Mouse (Mus musculus): Measurements from ENCODE around the gene Nub1. TPM values are rescaled to one million over a fixed set of nuclear protein-coding genes. Genes with fewer than 3 reads are reported as not detected.

Nub1 gene
- polyA plus RNA-seq, 1 experiment: not detected

GRCm38 (mm10) chr5:24733134-24733533 is 47.8 kb downstream of the Nub1 start:
- H3K27ac ChIP-seq (ENCODE audit: insufficient read depth, low read depth, low read length): no peak overlapping the region
- TF ChIP-seq POLR2A (IDR thresholded peaks at IDR 0.05; ENCODE audit: insufficient read depth, low read depth, low read length): no peak
- no peak for TF ChIP-seq CTCF (IDR thresholded peaks at IDR 0.05; ENCODE audit: insufficient read depth, low read depth, low read length)
- H3K4me1 ChIP-seq (ENCODE audit: control insufficient read depth, insufficient read depth, low read length): peaks cover 15% of the 10 kb centered on the region
- 41% methylated on average over 8 of the region's 8 CpGs for WGBS
- H3K4me3 ChIP-seq (ENCODE audit: insufficient read depth, low read depth, low read length): no peak overlapping the region

GRCm38 (mm10) chr5:24733771-24734426 is 48.6 kb downstream of the Nub1 start:
- H3K4me3 ChIP-seq (ENCODE audit: insufficient read depth, low read depth, low read length): no peak overlapping the region
- no peak overlapping the region for H3K27ac ChIP-seq (ENCODE audit: insufficient read depth, low read depth, low read length)
- TF ChIP-seq CTCF (IDR thresholded peaks at IDR 0.05; ENCODE audit: insufficient read depth, low read depth, low read length): no peak
- no peak for TF ChIP-seq POLR2A (IDR thresholded peaks at IDR 0.05; ENCODE audit: insufficient read depth, low read depth, low read length)
- H3K4me1 ChIP-seq (ENCODE audit: control insufficient read depth, insufficient read depth, low read length): peaks cover 15% of the 10 kb centered on the region
- WGBS: 83% methylated on average over 7 of the region's 7 CpGs

GRCm38 (mm10) chr5:24737595-24737994 is 52.3 kb downstream of the Nub1 start:
- no peak overlapping the region for H3K27ac ChIP-seq (ENCODE audit: insufficient read depth, low read depth, low read length)
- TF ChIP-seq CTCF (IDR thresholded peaks at IDR 0.05; ENCODE audit: insufficient read depth, low read depth, low read length): no peak
- WGBS: 93% methylated on average over 10 of the region's 10 CpGs
- H3K4me1 ChIP-seq (ENCODE audit: control insufficient read depth, insufficient read depth, low read length): peaks cover 5% of the 10 kb centered on the region; the same call in 1 of the 2 replicates
- H3K4me3 ChIP-seq (ENCODE audit: insufficient read depth, low read depth, low read length): no peak overlapping the region

- H3K27ac ChIP-seq (ENCODE audit: insufficient read depth, low read depth, low read length): no peak overlapping the region
- 96% methylated on average over 1 of the region's 1 CpGs for WGBS
These were observed 53.2 kb downstream of the Nub1 start for GRCm38 (mm10) chr5:24738517-24738916.

GRCm38 (mm10) chr5:24739141-24739753 is 53.9 kb downstream of the Nub1 start:
- WGBS: 54% methylated on average over 15 of the region's 15 CpGs

More at GRCm38 (mm10) chr5:24738517-24738916, 53.2 kb downstream of the Nub1 start:
- TF ChIP-seq CTCF (IDR thresholded peaks at IDR 0.05; ENCODE audit: insufficient read depth, low read depth, low read length) (no peak), POLR2A (IDR thresholded peaks at IDR 0.05; ENCODE audit: insufficient read depth, low read depth, low read length) (no peak)
- H3K4me3 ChIP-seq (ENCODE audit: insufficient read depth, low read depth, low read length): no peak overlapping the region
- H3K4me1 ChIP-seq (ENCODE audit: control insufficient read depth, insufficient read depth, low read length): peaks cover 5% of the 10 kb centered on the region; the same call in 1 of the 2 replicates

GRCm38 (mm10) chr5:24741172-24741885 is 56.0 kb downstream of the Nub1 start:
- 91% methylated on average over 15 of the region's 15 CpGs for WGBS
- H3K4me1 ChIP-seq (ENCODE audit: control insufficient read depth, insufficient read depth, low read length): peaks cover 5% of the 10 kb centered on the region; the same call in 1 of the 2 replicates
- no peak overlapping the region for H3K27ac ChIP-seq (ENCODE audit: insufficient read depth, low read depth, low read length)
- H3K4me3 ChIP-seq (ENCODE audit: insufficient read depth, low read depth, low read length): no peak overlapping the region
- TF ChIP-seq POLR2A (IDR thresholded peaks at IDR 0.05; ENCODE audit: insufficient read depth, low read depth, low read length) (no peak), CTCF (IDR thresholded peaks at IDR 0.05; ENCODE audit: insufficient read depth, low read depth, low read length) (no peak)

More at GRCm38 (mm10) chr5:24739141-24739753, 53.9 kb downstream of the Nub1 start:
- Histone ChIP-seq H3K4me3 (ENCODE audit: insufficient read depth, low read depth, low read length) (no peak overlapping the region), H3K4me1 (ENCODE audit: control insufficient read depth, insufficient read depth, low read length) (peaks cover 5% of the 10 kb centered on the region; the same call in 1 of the 2 replicates), H3K27ac (ENCODE audit: insufficient read depth, low read depth, low read length) (no peak overlapping the region)
- TF ChIP-seq CTCF (IDR thresholded peaks at IDR 0.05; ENCODE audit: insufficient read depth, low read depth, low read length) (no peak), POLR2A (IDR thresholded peaks at IDR 0.05; ENCODE audit: insufficient read depth, low read depth, low read length) (no peak)

GRCm38 (mm10) chr5:24743956-24744355 is 58.6 kb downstream of the Nub1 start:
- H3K4me3 ChIP-seq (ENCODE audit: insufficient read depth, low read depth, low read length): no peak overlapping the region
- H3K4me1 ChIP-seq (ENCODE audit: control insufficient read depth, insufficient read depth, low read length): peaks cover 5% of the 10 kb centered on the region; the same call in 1 of the 2 replicates
- TF ChIP-seq POLR2A (IDR thresholded peaks at IDR 0.05; ENCODE audit: insufficient read depth, low read depth, low read length) (no peak), CTCF (IDR thresholded peaks at IDR 0.05; ENCODE audit: insufficient read depth, low read depth, low read length) (no peak)
- H3K27ac ChIP-seq (ENCODE audit: insufficient read depth, low read depth, low read length): no peak overlapping the region
- 84% methylated on average over 10 of the region's 10 CpGs for WGBS

- H3K4me3 ChIP-seq (ENCODE audit: insufficient read depth, low read depth, low read length): no peak overlapping the region
- WGBS: 54% methylated on average over 6 of the region's 6 CpGs
These were observed 62.2 kb downstream of the Nub1 start for GRCm38 (mm10) chr5:24747533-24747932.

GRCm38 (mm10) chr5:24749731-24750130 is 64.4 kb downstream of the Nub1 start:
- Histone ChIP-seq H3K4me3 (ENCODE audit: insufficient read depth, low read depth, low read length) (no peak overlapping the region), H3K4me1 (ENCODE audit: control insufficient read depth, insufficient read depth, low read length) (peaks cover 16% of the 10 kb centered on the region), H3K27ac (ENCODE audit: insufficient read depth, low read depth, low read length) (no peak overlapping the region)
- 81% methylated on average over 5 of the region's 5 CpGs for WGBS
- no peak for TF ChIP-seq CTCF (IDR thresholded peaks at IDR 0.05; ENCODE audit: insufficient read depth, low read depth, low read length)
- TF ChIP-seq POLR2A (IDR thresholded peaks at IDR 0.05; ENCODE audit: insufficient read depth, low read depth, low read length): no peak

More at GRCm38 (mm10) chr5:24747533-24747932, 62.2 kb downstream of the Nub1 start:
- H3K27ac ChIP-seq (ENCODE audit: insufficient read depth, low read depth, low read length): no peak overlapping the region
- H3K4me1 ChIP-seq (ENCODE audit: control insufficient read depth, insufficient read depth, low read length): peaks cover 16% of the 10 kb centered on the region
- TF ChIP-seq CTCF (IDR thresholded peaks at IDR 0.05; ENCODE audit: insufficient read depth, low read depth, low read length) (no peak), POLR2A (IDR thresholded peaks at IDR 0.05; ENCODE audit: insufficient read depth, low read depth, low read length) (no peak)

All from olfactory bulb, adult 2 months (tissue).